Mouse (Mus musculus): Measurements from ENCODE around the gene Reln.

Gene Reln

GRCm38 (mm10) chr5:22106811-22107485, 237.6 kb downstream of the Reln start:
- no peak for DNase-seq

GRCm38 (mm10) chr5:22094984-22095383, 249.5 kb downstream of the Reln start:
- DNase-seq, result no peak

GRCm38 (mm10) chr5:22094043-22094442, 250.5 kb downstream of the Reln start:
- DNase-seq, result no peak

- no peak for DNase-seq
These were observed 251.2 kb downstream of the Reln start for GRCm38 (mm10) chr5:22093157-22093865.

GRCm38 (mm10) chr5:22080468-22080986, 264.0 kb downstream of the Reln start:
- DNase-seq, result no peak

- no peak for DNase-seq
These were observed 269.5 kb downstream of the Reln start for GRCm38 (mm10) chr5:22074971-22075370.

- DNase-seq, result no peak
These were observed 271.9 kb downstream of the Reln start for GRCm38 (mm10) chr5:22072591-22072990.

GRCm38 (mm10) chr5:22059251-22059650, 285.3 kb downstream of the Reln start:
- DNase-seq, result no peak

GRCm38 (mm10) chr5:22041825-22042224, 302.7 kb downstream of the Reln start:
- DNase-seq, result no peak

- DNase-seq, result no peak
These were observed 304.9 kb downstream of the Reln start for GRCm38 (mm10) chr5:22039375-22040149.

- DNase-seq, result no peak
These were observed 309.3 kb downstream of the Reln start for GRCm38 (mm10) chr5:22035201-22035600.

- no peak for DNase-seq
These were observed 311.5 kb downstream of the Reln start for GRCm38 (mm10) chr5:22033039-22033438.

- no peak for DNase-seq
These were observed 312.8 kb downstream of the Reln start for GRCm38 (mm10) chr5:22031653-22032052.

- DNase-seq, result no peak
These were observed 316.1 kb downstream of the Reln start for GRCm38 (mm10) chr5:22028379-22028778.

GRCm38 (mm10) chr5:22027240-22027875, 317.1 kb downstream of the Reln start:
- DNase-seq, result no peak

- no peak for DNase-seq
These were observed 318.8 kb downstream of the Reln start for GRCm38 (mm10) chr5:22025746-22026145.

- no peak for DNase-seq
These were observed 320.4 kb downstream of the Reln start for GRCm38 (mm10) chr5:22024108-22024507.

- no peak for DNase-seq
These were observed 326.6 kb downstream of the Reln start for GRCm38 (mm10) chr5:22017896-22018295.

GRCm38 (mm10) chr5:22014459-22014858, 330.0 kb downstream of the Reln start:
- no peak for DNase-seq

- DNase-seq, result no peak
These were observed 335.4 kb downstream of the Reln start for GRCm38 (mm10) chr5:22009142-22009541.

- DNase-seq, result no peak
These were observed 337.0 kb downstream of the Reln start for GRCm38 (mm10) chr5:22007304-22008059.

GRCm38 (mm10) chr5:22003858-22004257, 340.6 kb downstream of the Reln start:
- no peak for DNase-seq
